Mouse (Mus musculus) neural tube, embryonic 12.5 days (tissue): ENCODE data around the gene Galk2. TPM values are rescaled to one million over a fixed set of nuclear protein-coding genes. Genes with fewer than 3 reads are reported as not detected.

Source experiments
- ATAC-seq: fragments of 200-750 bp; cut with Nextera tagmentation; 2 replicates; pipeline ENCODE4 v1.8.0; 2017; ENCODE audit warnings: low read depth, mild to moderate bottlenecking, moderate TSS enrichment, moderate library complexity; ENCODE audit not compliant: low FRiP score
- H3K27ac ChIP-seq: fragments of 300-500 bp; sonication (generic); 2 replicates; pipeline ENCODE4 v1.5.1; 2016
- H3K27me3 ChIP-seq: fragments of 300-500 bp; sonication (generic); replicated peaks from 2 replicates; pipeline ENCODE4 v1.6.1; 2016; ENCODE audit warnings: mild to moderate bottlenecking
- H3K36me3 ChIP-seq: fragments of 300-500 bp; sonication (generic); 2 replicates; pipeline ENCODE4 v1.6.1; 2016; ENCODE audit warnings: mild to moderate bottlenecking
- H3K4me1 ChIP-seq: fragments of 300-500 bp; sonication (generic); 2 replicates; pipeline ENCODE4 v1.6.1; 2016
- H3K4me2 ChIP-seq: fragments of 300-500 bp; sonication (generic); replicated peaks from 2 replicates; pipeline ENCODE4 v1.6.1; 2016; ENCODE audit warnings: mild to moderate bottlenecking
- H3K4me3 ChIP-seq: fragments of 300-500 bp; sonication (generic); 2 replicates; pipeline ENCODE4 v1.5.1; 2016
- H3K9ac ChIP-seq: fragments of 300-500 bp; sonication (generic); 2 replicates; pipeline ENCODE4 v1.6.1; 2016; ENCODE audit warnings: mild to moderate bottlenecking
- H3K9me3 ChIP-seq: fragments of 300-500 bp; sonication (generic); 2 replicates; pipeline ENCODE4 v1.6.1; 2016; ENCODE audit warnings: mild to moderate bottlenecking
- WGBS: fragments of 180-500 bp; shearing (Covaris S2); methylation state at CpG from one replicate; pipeline ENCODE4 v1.1.7; 2016; 5-methylcytosine and 5-hydroxymethylcytosine counted together
- polyA plus RNA-seq: library from polyadenylated mRNA; unstranded; fragments of >200 nt; fragmentation: Nextera tagmentation; extraction: Ambion mirVana; gene quantifications from 2 replicates; pipeline ENCODE4 v1.2.1, GENCODE M21; 2016

Gene Galk2
- polyA plus RNA-seq: 26.6 and 29.0 TPM in 2 replicates

- H3K9me3 ChIP-seq: no peaks in the 10 kb centered on the region
- H3K36me3 ChIP-seq: no peaks in the 10 kb centered on the region
- H3K27ac ChIP-seq: peak within 1 kb of the TSS; percentile 83
- peak within 1 kb of the TSS; percentile 73 for H3K4me2 ChIP-seq
- ATAC-seq: peak; percentile 99
- H3K4me1 ChIP-seq: no peaks in the 10 kb centered on the region
- H3K27me3 ChIP-seq: no peaks in the 10 kb centered on the region
- peak within 1 kb of the TSS; percentile 100 for H3K4me3 ChIP-seq
- peak within 1 kb of the TSS; percentile 99 for H3K9ac ChIP-seq
- 1% methylated on average over 52 of the region's 54 CpGs for WGBS
These were observed at the start of gene Galk2, which contains the start of gene Cops2 for GRCm38 (mm10) chr2:125858521-125859280. Galk2 (plus strand) TSS chr2:125859109. Cops2 (minus strand) TSS chr2:125859139.

- Histone ChIP-seq H3K4me2 (no peak overlapping the region), H3K27ac (no peak overlapping the region), H3K9ac (no peak overlapping the region), H3K4me3 (no peak overlapping the region), H3K27me3 (no peaks in the 10 kb centered on the region), H3K4me1 (no peaks in the 10 kb centered on the region), H3K36me3 (no peaks in the 10 kb centered on the region), H3K9me3 (no peaks in the 10 kb centered on the region)
- no peak for ATAC-seq
- 80% methylated on average over 7 of the region's 7 CpGs for WGBS
These were observed 49.4 kb upstream of the Galk2 start for GRCm38 (mm10) chr2:125809551-125809950.

GRCm38 (mm10) chr2:125811332-125811731 lies 47.6 kb upstream of the Galk2 start:
- Histone ChIP-seq H3K4me3 (no peak overlapping the region), H3K4me2 (no peak overlapping the region), H3K27me3 (no peaks in the 10 kb centered on the region), H3K36me3 (no peaks in the 10 kb centered on the region), H3K9ac (no peak overlapping the region), H3K4me1 (no peaks in the 10 kb centered on the region), H3K9me3 (no peaks in the 10 kb centered on the region), H3K27ac (no peak overlapping the region)
- WGBS: 80% methylated on average over 2 of the region's 2 CpGs
- no peak for ATAC-seq

- H3K4me3 ChIP-seq: no peak overlapping the region
- H3K4me2 ChIP-seq: no peak overlapping the region
- H3K4me1 ChIP-seq: no peaks in the 10 kb centered on the region
- no peak for ATAC-seq
- H3K9ac ChIP-seq: no peak overlapping the region
- no peaks in the 10 kb centered on the region for H3K27me3 ChIP-seq
- WGBS: 74% methylated on average over 9 of the region's 9 CpGs
- H3K36me3 ChIP-seq: no peaks in the 10 kb centered on the region
- H3K27ac ChIP-seq: no peak overlapping the region
- H3K9me3 ChIP-seq: no peaks in the 10 kb centered on the region
These were observed 44.8 kb upstream of the Galk2 start for GRCm38 (mm10) chr2:125813972-125814595.

- no peak for ATAC-seq
- Histone ChIP-seq H3K4me3 (no peak overlapping the region), H3K4me1 (no peaks in the 10 kb centered on the region), H3K36me3 (no peaks in the 10 kb centered on the region), H3K9me3 (no peaks in the 10 kb centered on the region), H3K4me2 (no peak overlapping the region), H3K27me3 (no peaks in the 10 kb centered on the region), H3K27ac (no peak overlapping the region), H3K9ac (no peak overlapping the region)
- 94% methylated on average over 4 of the region's 4 CpGs for WGBS
These were observed 38.5 kb upstream of the Galk2 start for GRCm38 (mm10) chr2:125820397-125820796.

- Histone ChIP-seq H3K9me3 (no peaks in the 10 kb centered on the region), H3K36me3 (peaks cover 7% of the 10 kb centered on the region; the same call in 1 of the 2 replicates), H3K27ac (no peak overlapping the region), H3K27me3 (no peaks in the 10 kb centered on the region), H3K4me2 (no peak overlapping the region), H3K4me1 (no peaks in the 10 kb centered on the region), H3K4me3 (no peak overlapping the region), H3K9ac (no peak overlapping the region)
- no peak for ATAC-seq
- 50% methylated on average over 4 of the region's 4 CpGs for WGBS
These were observed 32.7 kb upstream of the Galk2 start for GRCm38 (mm10) chr2:125826201-125826600.

- H3K36me3 ChIP-seq: peaks cover 22% of the 10 kb centered on the region
- no peak overlapping the region for H3K27ac ChIP-seq
- no peak overlapping the region for H3K4me2 ChIP-seq
- H3K4me1 ChIP-seq: no peaks in the 10 kb centered on the region
- no peak for ATAC-seq
- no peaks in the 10 kb centered on the region for H3K27me3 ChIP-seq
- 90% methylated on average over 4 of the region's 4 CpGs for WGBS
- H3K9ac ChIP-seq: no peak overlapping the region
- no peak overlapping the region for H3K4me3 ChIP-seq
- H3K9me3 ChIP-seq: no peaks in the 10 kb centered on the region
These were observed 31.0 kb upstream of the Galk2 start for GRCm38 (mm10) chr2:125827898-125828297.

- Histone ChIP-seq H3K9ac (no peak overlapping the region), H3K27me3 (no peaks in the 10 kb centered on the region), H3K4me3 (no peak overlapping the region), H3K4me2 (no peak overlapping the region), H3K4me1 (no peaks in the 10 kb centered on the region), H3K27ac (no peak overlapping the region), H3K9me3 (no peaks in the 10 kb centered on the region), H3K36me3 (peaks cover 39% of the 10 kb centered on the region)
- no peak for ATAC-seq
- 92% methylated on average over 2 of the region's 2 CpGs for WGBS
These were observed 29.0 kb upstream of the Galk2 start for GRCm38 (mm10) chr2:125829924-125830323.

- no peak overlapping the region for H3K4me3 ChIP-seq
- ATAC-seq: no peak
- no peak overlapping the region for H3K4me2 ChIP-seq
- no peaks in the 10 kb centered on the region for H3K9me3 ChIP-seq
- WGBS: 96% methylated on average over 7 of the region's 7 CpGs
- H3K36me3 ChIP-seq: peaks cover 58% of the 10 kb centered on the region
- no peaks in the 10 kb centered on the region for H3K4me1 ChIP-seq
- no peak overlapping the region for H3K27ac ChIP-seq
- H3K27me3 ChIP-seq: no peaks in the 10 kb centered on the region
- no peak overlapping the region for H3K9ac ChIP-seq
These were observed 20.8 kb upstream of the Galk2 start for GRCm38 (mm10) chr2:125838091-125838490.

- peaks cover 53% of the 10 kb centered on the region for H3K36me3 ChIP-seq
- no peak for ATAC-seq
- no peaks in the 10 kb centered on the region for H3K9me3 ChIP-seq
- H3K4me2 ChIP-seq: no peak overlapping the region
- H3K4me3 ChIP-seq: no peak overlapping the region
- H3K27ac ChIP-seq: no peak overlapping the region
- H3K9ac ChIP-seq: no peak overlapping the region
- H3K27me3 ChIP-seq: no peaks in the 10 kb centered on the region
- WGBS: 36% methylated on average over 2 of the region's 2 CpGs
- no peaks in the 10 kb centered on the region for H3K4me1 ChIP-seq
These were observed 20.1 kb upstream of the Galk2 start for GRCm38 (mm10) chr2:125838708-125839284.

- H3K9ac ChIP-seq: no peak overlapping the region
- H3K9me3 ChIP-seq: no peaks in the 10 kb centered on the region
- ATAC-seq: no peak
- no peak overlapping the region for H3K27ac ChIP-seq
- H3K4me1 ChIP-seq: no peaks in the 10 kb centered on the region
- peaks cover 18% of the 10 kb centered on the region for H3K36me3 ChIP-seq
- WGBS: 85% methylated on average over 2 of the region's 2 CpGs
- no peaks in the 10 kb centered on the region for H3K27me3 ChIP-seq
- no peak overlapping the region for H3K4me3 ChIP-seq
- H3K4me2 ChIP-seq: no peak overlapping the region
These were observed 7.7 kb upstream of the Galk2 start for GRCm38 (mm10) chr2:125851237-125851636.

- 50% methylated on average over 3 of the region's 3 CpGs for WGBS
- Histone ChIP-seq H3K9me3 (no peaks in the 10 kb centered on the region), H3K36me3 (no peaks in the 10 kb centered on the region), H3K4me3 (peak overlapping the region; percentile 100), H3K9ac (peak overlapping the region; percentile 99; the same call in 1 of the 2 replicates), H3K4me1 (no peaks in the 10 kb centered on the region), H3K27ac (no peak overlapping the region), H3K27me3 (no peaks in the 10 kb centered on the region), H3K4me2 (peak overlapping the region; percentile 73)
- no peak for ATAC-seq
These were observed 1.2 kb upstream of the Galk2 start for GRCm38 (mm10) chr2:125857707-125858106.
